Mouse (Mus musculus) midbrain, postnatal 0 days (tissue): ENCODE data around the gene Dlg2. TPM values are rescaled to one million over a fixed set of nuclear protein-coding genes. Genes with fewer than 3 reads are reported as not detected.

ENCODE experiments used
- ATAC-seq: fragments of 200-750 bp; cut with Nextera tagmentation; 2 replicates; pipeline ENCODE4 v1.8.0; 2017; ENCODE audit warnings: moderate number of reproducible peaks, mild to moderate bottlenecking, moderate TSS enrichment, moderate library complexity; ENCODE audit not compliant: low FRiP score
- DNase-seq: peaks from one replicate; pipeline ENCODE4 v3.0.0-alpha.2; 2015; ENCODE audit warnings: low spot score
- H3K27ac ChIP-seq: fragments of 300-500 bp; sonication (generic); 2 replicates; pipeline ENCODE4 v1.5.1; 2014; ENCODE audit warnings: low read depth, mild to moderate bottlenecking, low read length, mixed read lengths
- H3K27me3 ChIP-seq: fragments of 300-500 bp; sonication (generic); 2 replicates; pipeline ENCODE4 v1.6.1; 2014; ENCODE audit warnings: low read length, control low read depth, mixed read lengths; ENCODE audit not compliant: insufficient read depth
- H3K36me3 ChIP-seq: fragments of 300-500 bp; sonication (generic); 2 replicates; pipeline ENCODE4 v1.6.1; 2014; ENCODE audit warnings: low read length, control low read depth, mixed read lengths; ENCODE audit not compliant: insufficient read depth
- H3K4me1 ChIP-seq: fragments of 300-500 bp; sonication (generic); 2 replicates; pipeline ENCODE4 v1.6.1; 2014; ENCODE audit warnings: mild to moderate bottlenecking, control low read depth, antibody characterized with exemption, low read length, mixed read lengths; ENCODE audit not compliant: insufficient read depth
- H3K4me2 ChIP-seq: fragments of 300-500 bp; sonication (generic); 2 replicates; pipeline ENCODE4 v1.6.1; 2014; ENCODE audit warnings: low read depth, mild to moderate bottlenecking, low read length, mixed read lengths; ENCODE audit not compliant: poor library complexity, severe bottlenecking
- H3K4me3 ChIP-seq: fragments of 300-500 bp; sonication (generic); 2 replicates; pipeline ENCODE4 v1.5.1; 2014; ENCODE audit warnings: low read depth, mild to moderate bottlenecking, low read length, moderate library complexity
- H3K9ac ChIP-seq: fragments of 300-500 bp; sonication (generic); replicated peaks from 2 replicates; pipeline ENCODE4 v1.6.1; 2014; ENCODE audit warnings: mild to moderate bottlenecking, low read length, moderate library complexity, mixed read lengths; ENCODE audit not compliant: poor library complexity, severe bottlenecking
- H3K9me3 ChIP-seq: fragments of 300-500 bp; sonication (generic); 2 replicates; pipeline ENCODE4 v1.6.1; 2016; ENCODE audit warnings: low read length, control low read depth
- CTCF ChIP-seq: IDR thresholded peaks from 2 replicates; pipeline ENCODE4 v1.5.1; 2016; ENCODE audit warnings: antibody characterized with exemption, mild to moderate bottlenecking
- WGBS: fragments of 180-500 bp; shearing (Covaris S2); extraction: QIAGEN DNeasy Blood & Tissue Kit; methylation state at CpG from one replicate; pipeline ENCODE4 v1.1.7; 2014; 5-methylcytosine and 5-hydroxymethylcytosine counted together
- polyA plus RNA-seq: library from polyadenylated mRNA; unstranded; fragments of >200 nt; fragmentation: Nextera tagmentation; extraction: Ambion mirVana; gene quantifications from 2 replicates; pipeline ENCODE4 v1.2.1, GENCODE M21; 2015
- total RNA-seq: library from RNA; depleted of rRNA; stranded (reverse); fragments of >200 nt; gene quantifications from 2 replicates; pipeline ENCODE4 v1.2.3, GENCODE M21; 2014

Gene Dlg2
- total and polyA plus RNA-seq, 2 experiments from 2014 or later: 21.6 to 126 TPM

DNA sequence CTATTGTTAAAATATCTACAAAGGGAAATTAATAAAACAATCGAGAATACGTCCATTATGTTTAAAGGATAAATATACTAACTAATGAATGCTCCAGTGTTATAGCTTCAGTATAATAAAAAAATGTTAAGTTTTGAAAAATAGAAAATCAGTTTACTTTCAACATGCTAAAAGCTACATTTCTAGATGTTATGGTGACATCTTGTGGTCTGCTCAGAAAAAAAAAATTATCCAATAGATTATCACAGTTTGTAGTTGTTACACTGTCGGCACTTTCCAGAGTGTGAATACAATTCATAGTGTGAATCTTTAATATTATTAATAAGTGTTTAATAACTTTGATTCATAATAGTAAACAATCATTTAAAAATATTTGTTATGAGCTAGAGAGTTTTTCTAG lies 31.7 kb downstream of the Dlg2 start:
- 73% methylated on average over 3 of the region's 3 CpGs for WGBS
- Histone ChIP-seq H3K4me3 (no peak overlapping the region), H3K9ac (no peak overlapping the region), H3K36me3 (no peaks in the 10 kb centered on the region), H3K27ac (no peak overlapping the region), H3K4me2 (no peak overlapping the region), H3K27me3 (no peaks in the 10 kb centered on the region), H3K9me3 (no peaks in the 10 kb centered on the region), H3K4me1 (no peaks in the 10 kb centered on the region)
- DNase-seq (peak; percentile 18), ATAC-seq (no peak)
- peak; percentile 67 for TF ChIP-seq CTCF

DNA sequence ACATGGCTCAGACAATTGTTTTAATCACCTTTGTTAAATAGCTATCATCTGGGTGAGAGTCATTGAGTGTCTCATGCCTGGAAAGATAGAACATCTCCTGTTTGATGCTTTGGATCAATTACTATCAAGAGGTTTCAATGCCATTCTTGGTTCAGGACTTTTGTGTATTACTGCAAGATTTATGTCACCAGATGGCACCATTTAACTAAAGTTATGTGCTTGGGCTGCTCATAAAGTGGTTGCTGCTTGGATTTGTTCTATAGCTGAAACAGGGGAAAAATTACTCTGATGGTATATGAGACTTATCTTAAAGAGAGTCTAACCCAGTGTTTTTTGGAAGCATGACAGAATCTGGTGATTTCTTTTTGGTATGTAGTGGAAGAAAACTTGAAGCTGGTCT lies 35.8 kb downstream of the Dlg2 start:
- Histone ChIP-seq H3K27ac (no peak overlapping the region), H3K36me3 (no peaks in the 10 kb centered on the region), H3K4me1 (no peaks in the 10 kb centered on the region), H3K9me3 (no peaks in the 10 kb centered on the region), H3K27me3 (no peaks in the 10 kb centered on the region), H3K9ac (no peak overlapping the region), H3K4me2 (no peak overlapping the region), H3K4me3 (no peak overlapping the region)
- peak; percentile 80 for TF ChIP-seq CTCF
- ATAC-seq (no peak), DNase-seq (peak; percentile 76)

DNA sequence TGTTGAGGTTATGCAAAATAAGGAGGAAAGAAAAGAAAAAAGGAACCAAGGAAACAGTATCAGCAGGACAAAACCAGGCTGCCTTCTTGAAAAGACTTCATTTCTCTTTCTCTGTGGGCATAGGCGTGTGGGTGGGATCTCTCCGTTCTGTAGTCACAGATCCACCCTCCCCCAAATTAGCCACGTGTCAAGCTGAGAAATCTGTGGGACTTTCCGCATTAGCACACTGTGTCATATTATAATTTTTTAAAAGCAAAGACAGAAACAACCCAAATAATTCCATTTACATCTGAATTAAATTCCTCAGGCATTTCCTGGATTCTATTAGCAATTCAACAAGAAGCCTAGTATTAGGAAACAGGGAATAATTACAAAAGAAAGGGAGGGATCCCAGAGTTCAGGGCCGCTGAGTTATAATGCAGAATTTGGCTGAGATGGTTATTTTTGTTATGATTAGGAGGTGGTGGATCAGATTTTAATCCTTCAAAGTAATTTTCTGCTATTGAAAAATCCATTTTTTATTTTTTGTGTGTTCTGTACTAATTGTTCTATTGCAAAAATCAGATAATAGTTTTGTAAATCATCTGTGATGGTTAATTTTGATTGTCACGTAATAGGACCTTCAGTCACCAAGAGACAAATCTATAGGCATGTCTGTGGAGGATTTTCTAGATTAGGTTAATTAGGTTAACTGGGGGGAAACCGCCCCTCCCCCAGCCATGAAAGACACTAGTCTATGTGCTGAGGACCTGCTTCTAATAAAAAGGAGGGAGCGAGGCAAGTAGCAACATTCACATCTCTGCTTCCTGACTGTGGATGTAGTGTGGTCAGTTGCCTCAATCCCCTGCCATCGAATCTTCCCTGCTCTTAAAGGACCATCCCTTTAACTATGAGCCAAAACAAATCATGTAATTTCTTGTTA lies 63.3 kb downstream of the Dlg2 start:
- peak; percentile 1 for DNase-seq
- WGBS: 39% methylated on average over 9 of the region's 9 CpGs
- Histone ChIP-seq H3K27me3 (no peaks in the 10 kb centered on the region), H3K9ac (no peak overlapping the region), H3K36me3 (no peaks in the 10 kb centered on the region; the same call in 1 of the 2 replicates), H3K4me1 (no peaks in the 10 kb centered on the region), H3K9me3 (no peaks in the 10 kb centered on the region), H3K4me2 (no peak overlapping the region), H3K27ac (no peak overlapping the region), H3K4me3 (no peak overlapping the region)
- ATAC-seq: peak; percentile 47; the same call in 1 of the 2 replicates
- TF ChIP-seq CTCF: no peak

DNA sequence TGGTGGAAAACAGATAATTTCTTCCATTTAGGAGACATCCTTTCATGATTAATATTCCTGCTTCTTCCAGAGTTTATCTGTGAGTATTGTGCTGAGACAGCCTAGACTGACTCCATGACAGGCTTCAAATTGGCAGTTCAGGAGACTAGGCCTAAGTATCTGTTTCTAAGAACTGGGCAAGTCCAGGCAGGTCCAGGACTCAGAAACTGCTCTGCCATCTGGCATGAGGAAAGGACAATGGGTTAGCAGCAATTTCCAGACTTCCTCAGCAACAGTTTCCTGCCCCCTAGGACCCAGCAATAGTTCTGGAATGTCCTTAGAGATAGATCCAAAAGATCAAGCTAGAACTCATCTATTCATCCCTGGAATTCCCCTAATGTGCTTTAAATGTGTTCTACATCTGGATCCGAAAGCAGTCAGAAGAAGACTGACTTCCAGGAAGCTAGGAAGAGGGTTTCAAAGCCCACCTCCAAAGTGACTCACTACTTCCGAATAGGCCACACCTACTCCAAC lies 64.4 kb downstream of the Dlg2 start:
- Histone ChIP-seq H3K27me3 (no peaks in the 10 kb centered on the region), H3K4me1 (no peaks in the 10 kb centered on the region), H3K9me3 (no peaks in the 10 kb centered on the region), H3K9ac (no peak overlapping the region), H3K4me3 (no peak overlapping the region), H3K27ac (no peak overlapping the region), H3K4me2 (no peak overlapping the region), H3K36me3 (no peaks in the 10 kb centered on the region; the same call in 1 of the 2 replicates)
- no peak for TF ChIP-seq CTCF
- DNase-seq: no peak
- no peak for ATAC-seq
- 95% methylated on average over 2 of the region's 2 CpGs for WGBS

DNA sequence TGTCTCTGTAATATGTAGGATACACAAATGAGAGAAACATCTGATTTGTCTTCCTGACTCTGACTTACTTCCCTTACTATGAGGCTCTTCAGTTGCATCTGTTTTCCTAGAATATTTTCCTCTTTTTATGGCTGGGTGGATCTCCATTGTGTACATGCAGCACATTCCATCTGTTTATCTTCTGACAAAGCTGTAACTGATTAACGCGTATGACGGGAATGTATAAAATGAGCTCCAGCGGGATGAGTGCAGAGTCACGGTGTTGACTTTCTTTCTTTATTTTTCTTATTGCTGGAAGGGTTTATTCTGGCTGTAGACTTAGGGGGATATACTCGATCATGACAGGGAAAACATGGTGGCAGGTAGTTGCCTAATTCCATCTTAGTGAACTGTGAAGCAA lies 76.9 kb downstream of the Dlg2 start:
- no peak for ATAC-seq
- H3K4me1 ChIP-seq: no peaks in the 10 kb centered on the region
- H3K27me3 ChIP-seq: no peaks in the 10 kb centered on the region
- H3K9me3 ChIP-seq: no peaks in the 10 kb centered on the region
- H3K4me3 ChIP-seq: no peak overlapping the region
- H3K36me3 ChIP-seq: no peaks in the 10 kb centered on the region
- no peak overlapping the region for H3K27ac ChIP-seq
- no peak overlapping the region for H3K9ac ChIP-seq
- WGBS: 83% methylated on average over 6 of the region's 6 CpGs
- H3K4me2 ChIP-seq: no peak overlapping the region
- no peak for DNase-seq
- TF ChIP-seq CTCF: no peak

DNA sequence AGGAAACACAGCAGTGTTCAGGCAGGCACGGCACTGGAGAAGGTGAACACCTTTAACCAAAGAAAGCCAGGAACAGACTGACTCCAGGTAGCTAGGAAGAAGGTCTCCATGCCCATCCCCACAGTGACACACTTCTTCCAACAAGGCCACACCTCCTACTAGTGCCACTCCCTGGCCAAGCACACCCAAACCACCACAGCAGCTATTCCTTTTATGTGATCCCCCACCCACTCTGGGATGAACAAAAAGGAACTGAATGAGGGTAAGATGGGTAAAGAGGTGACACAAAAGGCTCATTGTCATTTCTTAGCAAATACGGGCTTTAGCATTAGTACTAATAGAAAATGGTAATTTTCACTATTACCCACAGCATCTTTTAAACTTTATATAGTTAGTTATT lies 77.9 kb downstream of the Dlg2 start:
- WGBS: 81% methylated on average over 2 of the region's 2 CpGs
- no peaks in the 10 kb centered on the region for H3K4me1 ChIP-seq
- H3K9ac ChIP-seq: no peak overlapping the region
- H3K4me2 ChIP-seq: no peak overlapping the region
- ATAC-seq (no peak), DNase-seq (no peak)
- H3K27me3 ChIP-seq: no peaks in the 10 kb centered on the region
- H3K27ac ChIP-seq: no peak overlapping the region
- H3K36me3 ChIP-seq: no peaks in the 10 kb centered on the region
- no peak overlapping the region for H3K4me3 ChIP-seq
- H3K9me3 ChIP-seq: no peaks in the 10 kb centered on the region
- TF ChIP-seq CTCF: no peak
